Mouse (Mus musculus): ENCODE measurements at regions not wholly inside any gene's neighbourhood (a gene's known extent, or its start where the extent isn't known, plus 50 kb on each side); places are given as distances from the start of the nearest gene placed in this dataset.

GRCm38 (mm10) chr9:88025936-88026335 is 294.9 kb upstream of the Tbx18 start:
- H3K27ac ChIP-seq (ENCODE audit: poor library complexity, severe bottlenecking) = no peak overlapping the region
- H3K4me1 ChIP-seq (replicated peaks) = no peaks in the 10 kb centered on the region
- no peaks in the 10 kb centered on the region for H3K9me3 ChIP-seq (replicated peaks)
- H3K9ac ChIP-seq = no peak overlapping the region
- H3K27me3 ChIP-seq (replicated peaks) = no peaks in the 10 kb centered on the region
- no peak for ATAC-seq (ENCODE audit: insufficient number of reproducible peaks, low FRiP score)
- 67% methylated on average over 2 of the region's 2 CpGs for WGBS
- no peaks in the 10 kb centered on the region for H3K36me3 ChIP-seq
- H3K4me2 ChIP-seq = no peak overlapping the region
- H3K4me3 ChIP-seq = no peak overlapping the region

- WGBS = 80% methylated on average over 6 of the region's 6 CpGs
- no peaks in the 10 kb centered on the region for H3K4me1 ChIP-seq (replicated peaks)
- H3K4me2 ChIP-seq = no peak overlapping the region
- H3K4me3 ChIP-seq = no peak overlapping the region
- no peak overlapping the region for H3K9ac ChIP-seq
- H3K27me3 ChIP-seq (replicated peaks) = no peaks in the 10 kb centered on the region
- ATAC-seq (ENCODE audit: insufficient number of reproducible peaks, low FRiP score) = no peak
- no peaks in the 10 kb centered on the region for H3K36me3 ChIP-seq
- H3K27ac ChIP-seq (ENCODE audit: poor library complexity, severe bottlenecking) = no peak overlapping the region
- H3K9me3 ChIP-seq (replicated peaks) = no peaks in the 10 kb centered on the region
Observed at GRCm38 (mm10) chr9:88030509-88031148, 296.4 kb upstream of the Nt5e start.

- Histone ChIP-seq H3K4me2 (no peak overlapping the region), H3K4me1 (replicated peaks) (no peaks in the 10 kb centered on the region), H3K27me3 (replicated peaks) (no peaks in the 10 kb centered on the region), H3K36me3 (no peaks in the 10 kb centered on the region), H3K27ac (ENCODE audit: poor library complexity, severe bottlenecking) (no peak overlapping the region), H3K9me3 (replicated peaks) (no peaks in the 10 kb centered on the region), H3K4me3 (no peak overlapping the region), H3K9ac (no peak overlapping the region)
- WGBS = 81% methylated on average over 7 of the region's 7 CpGs
- no peak for ATAC-seq (ENCODE audit: insufficient number of reproducible peaks, low FRiP score)
Observed at GRCm38 (mm10) chr9:88037560-88037959, 289.4 kb upstream of the Nt5e start.

GRCm38 (mm10) chr9:88049270-88049669 is 277.7 kb upstream of the Nt5e start:
- H3K4me1 ChIP-seq (replicated peaks) = no peaks in the 10 kb centered on the region
- no peaks in the 10 kb centered on the region for H3K36me3 ChIP-seq
- WGBS = 77% methylated on average over 13 of the region's 13 CpGs
- H3K4me3 ChIP-seq = no peak overlapping the region
- ATAC-seq (ENCODE audit: insufficient number of reproducible peaks, low FRiP score) = no peak
- no peak overlapping the region for H3K9ac ChIP-seq
- no peak overlapping the region for H3K27ac ChIP-seq (ENCODE audit: poor library complexity, severe bottlenecking)
- H3K9me3 ChIP-seq (replicated peaks) = no peaks in the 10 kb centered on the region
- no peak overlapping the region for H3K4me2 ChIP-seq
- H3K27me3 ChIP-seq (replicated peaks) = no peaks in the 10 kb centered on the region; the same call in 1 of the 2 replicates

GRCm38 (mm10) chr9:88049792-88050191 is 277.2 kb upstream of the Nt5e start:
- H3K36me3 ChIP-seq = no peaks in the 10 kb centered on the region
- no peak for ATAC-seq (ENCODE audit: insufficient number of reproducible peaks, low FRiP score)
- 73% methylated on average over 4 of the region's 4 CpGs for WGBS
- H3K27me3 ChIP-seq (replicated peaks) = no peaks in the 10 kb centered on the region; the same call in 1 of the 2 replicates
- H3K9ac ChIP-seq = no peak overlapping the region
- H3K4me2 ChIP-seq = no peak overlapping the region
- no peaks in the 10 kb centered on the region for H3K9me3 ChIP-seq (replicated peaks)
- no peak overlapping the region for H3K27ac ChIP-seq (ENCODE audit: poor library complexity, severe bottlenecking)
- H3K4me3 ChIP-seq = no peak overlapping the region
- H3K4me1 ChIP-seq (replicated peaks) = no peaks in the 10 kb centered on the region

GRCm38 (mm10) chr9:88058551-88058950 is 268.4 kb upstream of the Nt5e start:
- Histone ChIP-seq H3K27ac (ENCODE audit: poor library complexity, severe bottlenecking) (no peak overlapping the region), H3K4me3 (no peak overlapping the region), H3K27me3 (replicated peaks) (peaks cover 20% of the 10 kb centered on the region; the same call in 1 of the 2 replicates), H3K36me3 (no peaks in the 10 kb centered on the region), H3K4me1 (replicated peaks) (no peaks in the 10 kb centered on the region), H3K4me2 (no peak overlapping the region), H3K9ac (no peak overlapping the region), H3K9me3 (replicated peaks) (no peaks in the 10 kb centered on the region)
- ATAC-seq (ENCODE audit: insufficient number of reproducible peaks, low FRiP score) = no peak
- WGBS = 60% methylated on average over 4 of the region's 4 CpGs

GRCm38 (mm10) chr9:88059005-88059404 is 268.0 kb upstream of the Nt5e start:
- 83% methylated on average over 3 of the region's 3 CpGs for WGBS
- 0 out of 2 replicates have a peak, but pooled peaks cover 2% of the 10 kb centered on the region for H3K4me1 ChIP-seq (replicated peaks)
- H3K9ac ChIP-seq = no peak overlapping the region
- H3K9me3 ChIP-seq (replicated peaks) = no peaks in the 10 kb centered on the region
- no peaks in the 10 kb centered on the region for H3K36me3 ChIP-seq
- H3K4me2 ChIP-seq = no peak overlapping the region
- peaks cover 21% of the 10 kb centered on the region; the same call in 1 of the 2 replicates for H3K27me3 ChIP-seq (replicated peaks)
- no peak overlapping the region for H3K4me3 ChIP-seq
- no peak overlapping the region for H3K27ac ChIP-seq (ENCODE audit: poor library complexity, severe bottlenecking)
- ATAC-seq (ENCODE audit: insufficient number of reproducible peaks, low FRiP score) = no peak

GRCm38 (mm10) chr9:88063973-88064676 is 262.9 kb upstream of the Nt5e start:
- peaks cover 44% of the 10 kb centered on the region for H3K27me3 ChIP-seq (replicated peaks)
- no peak overlapping the region for H3K27ac ChIP-seq (ENCODE audit: poor library complexity, severe bottlenecking)
- H3K4me2 ChIP-seq = no peak overlapping the region
- H3K4me1 ChIP-seq (replicated peaks) = 0 out of 2 replicates have a peak, but pooled peaks cover 4% of the 10 kb centered on the region
- no peaks in the 10 kb centered on the region for H3K9me3 ChIP-seq (replicated peaks)
- ATAC-seq (ENCODE audit: insufficient number of reproducible peaks, low FRiP score) = no peak
- H3K36me3 ChIP-seq = no peaks in the 10 kb centered on the region
- 52% methylated on average over 3 of the region's 3 CpGs for WGBS
- H3K4me3 ChIP-seq = no peak overlapping the region
- no peak overlapping the region for H3K9ac ChIP-seq

- Histone ChIP-seq H3K27ac (ENCODE audit: poor library complexity, severe bottlenecking) (no peak overlapping the region), H3K36me3 (no peaks in the 10 kb centered on the region), H3K27me3 (replicated peaks) (peaks cover 50% of the 10 kb centered on the region), H3K4me2 (no peak overlapping the region), H3K4me1 (replicated peaks) (0 out of 2 replicates have a peak, but pooled peaks cover 4% of the 10 kb centered on the region), H3K4me3 (no peak overlapping the region), H3K9me3 (replicated peaks) (no peaks in the 10 kb centered on the region), H3K9ac (no peak overlapping the region)
- ATAC-seq (ENCODE audit: insufficient number of reproducible peaks, low FRiP score) = no peak
- 62% methylated on average over 4 of the region's 4 CpGs for WGBS
Observed at GRCm38 (mm10) chr9:88065057-88065456, 261.9 kb upstream of the Nt5e start.

GRCm38 (mm10) chr9:88065777-88066176 is 261.2 kb upstream of the Nt5e start:
- ATAC-seq (ENCODE audit: insufficient number of reproducible peaks, low FRiP score) = no peak
- WGBS = 70% methylated on average over 7 of the region's 7 CpGs

GRCm38 (mm10) chr9:88068322-88068721 is 258.7 kb upstream of the Nt5e start:
- 0 out of 2 replicates have a peak, but pooled peaks cover 4% of the 10 kb centered on the region for H3K4me1 ChIP-seq (replicated peaks)
- no peak overlapping the region for H3K27ac ChIP-seq (ENCODE audit: poor library complexity, severe bottlenecking)
- no peak overlapping the region for H3K9ac ChIP-seq
- no peak overlapping the region for H3K4me3 ChIP-seq
- H3K9me3 ChIP-seq (replicated peaks) = no peaks in the 10 kb centered on the region
- no peak overlapping the region for H3K4me2 ChIP-seq
- no peak for ATAC-seq (ENCODE audit: insufficient number of reproducible peaks, low FRiP score)
- no peaks in the 10 kb centered on the region for H3K36me3 ChIP-seq
- 89% methylated on average over 8 of the region's 8 CpGs for WGBS
- peaks cover 66% of the 10 kb centered on the region for H3K27me3 ChIP-seq (replicated peaks)

More at GRCm38 (mm10) chr9:88065777-88066176, 261.2 kb upstream of the Nt5e start:
- Histone ChIP-seq H3K27ac (ENCODE audit: poor library complexity, severe bottlenecking) (no peak overlapping the region), H3K36me3 (no peaks in the 10 kb centered on the region), H3K9me3 (replicated peaks) (no peaks in the 10 kb centered on the region), H3K4me3 (no peak overlapping the region), H3K4me2 (no peak overlapping the region), H3K9ac (no peak overlapping the region), H3K27me3 (replicated peaks) (peaks cover 54% of the 10 kb centered on the region), H3K4me1 (replicated peaks) (0 out of 2 replicates have a peak, but pooled peaks cover 4% of the 10 kb centered on the region)
